Mouse (Mus musculus) lung, postnatal 0 days (tissue): Measurements from ENCODE around the gene Olfr911-ps1. TPM values are rescaled to one million over a fixed set of nuclear protein-coding genes. Genes with fewer than 3 reads are reported as not detected.

Experiments used
- ATAC-seq: fragments of 200-750 bp; cut with Nextera tagmentation; 2 replicates; pipeline ENCODE4 v1.8.0; 2017; ENCODE audit warnings: moderate library complexity
- DNase-seq: peaks from one replicate; pipeline ENCODE4 v3.0.0-alpha.2; 2016; ENCODE audit warnings: low spot score
- H3K27ac ChIP-seq: fragments of 300-500 bp; sonication (generic); 2 replicates; pipeline ENCODE4 v1.5.1; 2014; ENCODE audit warnings: antibody characterized with exemption, mild to moderate bottlenecking, low read length, mixed read lengths
- H3K27me3 ChIP-seq: fragments of 300-500 bp; sonication (generic); replicated peaks from 2 replicates; pipeline ENCODE4 v1.6.1; 2014; ENCODE audit warnings: low read length, mixed read lengths; ENCODE audit not compliant: insufficient read depth
- H3K36me3 ChIP-seq: fragments of 300-500 bp; sonication (generic); 2 replicates; pipeline ENCODE4 v1.6.1; 2014; ENCODE audit warnings: low read length, mixed read lengths; ENCODE audit not compliant: insufficient read depth
- H3K4me1 ChIP-seq: fragments of 300-500 bp; sonication (generic); 2 replicates; pipeline ENCODE4 v1.6.1; 2014; ENCODE audit warnings: antibody characterized with exemption, low read depth, low read length, mixed read lengths; ENCODE audit not compliant: insufficient read depth
- H3K4me2 ChIP-seq: fragments of 300-500 bp; sonication (generic); replicated peaks from 2 replicates; pipeline ENCODE4 v1.6.1; 2014; ENCODE audit warnings: low read depth, mild to moderate bottlenecking, low read length, moderate library complexity, mixed read lengths
- H3K4me3 ChIP-seq: fragments of 300-500 bp; sonication (generic); 2 replicates; pipeline ENCODE4 v1.5.1; 2014; ENCODE audit warnings: low read depth, low read length
- H3K9ac ChIP-seq: fragments of 300-500 bp; sonication (generic); replicated peaks from 2 replicates; pipeline ENCODE4 v1.6.1; 2014; ENCODE audit warnings: low read depth, mild to moderate bottlenecking
- H3K9me3 ChIP-seq: fragments of 300-500 bp; sonication (generic); 2 replicates; pipeline ENCODE4 v1.6.1; 2016; ENCODE audit warnings: low read length, mixed read lengths
- CTCF ChIP-seq: IDR thresholded peaks from 2 replicates; pipeline ENCODE4 v1.5.1; 2016; ENCODE audit warnings: antibody characterized with exemption, mild to moderate bottlenecking
- EP300 ChIP-seq: IDR thresholded peaks from 2 replicates; pipeline ENCODE4 v1.6.1; 2016; ENCODE audit warnings: antibody characterized with exemption, mild to moderate bottlenecking, control low read depth
- WGBS: fragments of 180-500 bp; shearing (Covaris S2); extraction: QIAGEN DNeasy Blood & Tissue Kit; methylation state at CpG from one replicate; pipeline ENCODE4 v1.1.7; 2014; 5-methylcytosine and 5-hydroxymethylcytosine counted together
- polyA plus RNA-seq: library from polyadenylated mRNA; unstranded; fragments of >200 nt; fragmentation: Nextera tagmentation; extraction: Ambion mirVana; gene quantifications from 2 replicates; pipeline ENCODE4 v1.2.1, GENCODE M21; 2015

The Olfr911-ps1 gene
- polyA plus RNA-seq, result not detected in 2 replicates

GRCm38 (mm10) chr9:38521280-38521679 lies at the start of gene Olfr911-ps1:
Gene Olfr911-ps1 (plus strand): TSS chr9:38521580.
- no peak within 1 kb of the TSS for H3K4me3 ChIP-seq
- H3K9ac ChIP-seq, result no peak within 1 kb of the TSS
- H3K36me3 ChIP-seq, result no peaks in the 10 kb centered on the region
- H3K9me3 ChIP-seq, result no peaks in the 10 kb centered on the region
- no peak for ATAC-seq
- TF ChIP-seq EP300 (no peak), CTCF (no peak)
- no peak for DNase-seq
- no peak within 1 kb of the TSS for H3K27ac ChIP-seq
- no peaks in the 10 kb centered on the region for H3K27me3 ChIP-seq
- no peak within 1 kb of the TSS for H3K4me2 ChIP-seq
- no peaks in the 10 kb centered on the region for H3K4me1 ChIP-seq
- 46% methylated on average over 1 of the region's 1 CpGs for WGBS

GRCm38 (mm10) chr9:38486785-38487184 lies 34.6 kb upstream of the Olfr911-ps1 start, which contains the start of gene Olfr906:
Gene Olfr906 (plus strand): TSS chr9:38487085.
- Histone ChIP-seq H3K9me3 (no peaks in the 10 kb centered on the region; the same call in 1 of the 2 replicates), H3K4me3 (no peak within 1 kb of the TSS), H3K9ac (no peak within 1 kb of the TSS), H3K4me2 (no peak within 1 kb of the TSS), H3K27me3 (no peaks in the 10 kb centered on the region), H3K36me3 (no peaks in the 10 kb centered on the region), H3K4me1 (no peaks in the 10 kb centered on the region), H3K27ac (no peak within 1 kb of the TSS)
- ATAC-seq, result no peak
- no peak for DNase-seq
- TF ChIP-seq CTCF (no peak), EP300 (no peak)
- WGBS, result 73% methylated on average over 3 of the region's 3 CpGs

GRCm38 (mm10) chr9:38495501-38495900 lies 25.9 kb upstream of the Olfr911-ps1 start, which contains the start of gene Olfr907:
Gene Olfr907 (plus strand): TSS chr9:38495801.
- H3K36me3 ChIP-seq, result no peaks in the 10 kb centered on the region

GRCm38 (mm10) chr9:38512353-38512752 lies 9.0 kb upstream of the Olfr911-ps1 start:
- H3K9me3 ChIP-seq, result no peaks in the 10 kb centered on the region
- WGBS, result 51% methylated on average over 2 of the region's 2 CpGs
- DNase-seq (no peak), ATAC-seq (no peak)
- TF ChIP-seq CTCF, result no peak
- TF ChIP-seq EP300, result no peak
- no peaks in the 10 kb centered on the region for H3K36me3 ChIP-seq
- H3K4me3 ChIP-seq, result no peak overlapping the region
- no peak overlapping the region for H3K9ac ChIP-seq
- no peaks in the 10 kb centered on the region for H3K27me3 ChIP-seq
- no peak overlapping the region for H3K4me2 ChIP-seq
- H3K27ac ChIP-seq, result no peak overlapping the region
- H3K4me1 ChIP-seq, result no peaks in the 10 kb centered on the region

More at GRCm38 (mm10) chr9:38495501-38495900, 25.9 kb upstream of the Olfr911-ps1 start, which contains the start of gene Olfr907:
- no peaks in the 10 kb centered on the region for H3K9me3 ChIP-seq
- H3K4me2 ChIP-seq, result no peak within 1 kb of the TSS
- H3K27me3 ChIP-seq, result no peaks in the 10 kb centered on the region
- DNase-seq (no peak), ATAC-seq (no peak)
- TF ChIP-seq CTCF (no peak), EP300 (no peak)
- H3K27ac ChIP-seq, result no peak within 1 kb of the TSS
- no peak within 1 kb of the TSS for H3K4me3 ChIP-seq
- no peaks in the 10 kb centered on the region for H3K4me1 ChIP-seq
- WGBS, result 72% methylated on average over 2 of the region's 2 CpGs
- H3K9ac ChIP-seq, result no peak within 1 kb of the TSS

- Histone ChIP-seq H3K9ac (no peak within 1 kb of the TSS), H3K4me2 (no peak within 1 kb of the TSS), H3K4me1 (no peaks in the 10 kb centered on the region), H3K9me3 (no peaks in the 10 kb centered on the region), H3K27ac (no peak within 1 kb of the TSS), H3K4me3 (no peak within 1 kb of the TSS), H3K27me3 (no peaks in the 10 kb centered on the region), H3K36me3 (no peaks in the 10 kb centered on the region)
- DNase-seq (no peak), ATAC-seq (no peak)
- 75% methylated on average over 2 of the region's 2 CpGs for WGBS
- TF ChIP-seq EP300 (no peak), CTCF (no peak)
Observed at GRCm38 (mm10) chr9:38537549-38537948, 16.2 kb downstream of the Olfr911-ps1 start, which contains the start of gene Olfr910. Gene Olfr910 (plus strand): TSS chr9:38537849.

Other genes with a start within 250 kb of the Olfr911-ps1 start
- not detected in 2 replicates for gene Olfr896-ps1, start 230.5 kb upstream of the Olfr911-ps1 start, polyA plus RNA-seq
- not detected in 2 replicates for gene Olfr25, start 192.5 kb upstream of the Olfr911-ps1 start, polyA plus RNA-seq
- gene Olfr898, start 173.2 kb upstream of the Olfr911-ps1 start, polyA plus RNA-seq, result not detected in 2 replicates
- gene Olfr250, start 154.7 kb upstream of the Olfr911-ps1 start, polyA plus RNA-seq, result not detected in 2 replicates
- not detected in 2 replicates for gene Olfr251, start 144.5 kb upstream of the Olfr911-ps1 start, polyA plus RNA-seq
- gene Olfr147, start 119.9 kb upstream of the Olfr911-ps1 start, polyA plus RNA-seq, result not detected in 2 replicates
- not detected in 2 replicates for gene Olfr901, start 92.1 kb upstream of the Olfr911-ps1 start, polyA plus RNA-seq
- gene Olfr902, start 73.9 kb upstream of the Olfr911-ps1 start, polyA plus RNA-seq, result not detected in 2 replicates
- not detected in 2 replicates for gene Olfr904, start 58.4 kb upstream of the Olfr911-ps1 start, polyA plus RNA-seq
- not detected in 2 replicates for gene Olfr905, start 50.5 kb upstream of the Olfr911-ps1 start, polyA plus RNA-seq
- not detected in 2 replicates for gene Olfr906, start 34.5 kb upstream of the Olfr911-ps1 start, polyA plus RNA-seq
- not detected in 2 replicates for gene Olfr907, start 25.8 kb upstream of the Olfr911-ps1 start, polyA plus RNA-seq
- not detected in 2 replicates for gene Olfr910, start 16.3 kb downstream of the Olfr911-ps1 start, polyA plus RNA-seq
- not detected in 2 replicates for gene Olfr912, start 58.6 kb downstream of the Olfr911-ps1 start, polyA plus RNA-seq
- gene Olfr913, start 71.2 kb downstream of the Olfr911-ps1 start, polyA plus RNA-seq, result not detected in 2 replicates
- gene Olfr914, start 83.5 kb downstream of the Olfr911-ps1 start, polyA plus RNA-seq, result not detected in 2 replicates
- gene Olfr916, start 138.3 kb downstream of the Olfr911-ps1 start, polyA plus RNA-seq, result not detected in 2 replicates
- not detected in 2 replicates for gene Olfr917, start 144.3 kb downstream of the Olfr911-ps1 start, polyA plus RNA-seq
- gene Olfr918, start 153.0 kb downstream of the Olfr911-ps1 start, polyA plus RNA-seq, result not detected in 2 replicates
- gene Olfr919, start 182.1 kb downstream of the Olfr911-ps1 start, polyA plus RNA-seq, result not detected in 2 replicates
- 30.3 and 34.9 TPM in 2 replicates for gene Vwa5a, start 196.7 kb downstream of the Olfr911-ps1 start, polyA plus RNA-seq
- gene Olfr920, start 230.7 kb downstream of the Olfr911-ps1 start, polyA plus RNA-seq, result 0.14 and 0.17 TPM in 2 replicates